Mouse (Mus musculus): ENCODE measurements around the gene Zbtb16. TPM values are rescaled to one million over a fixed set of nuclear protein-coding genes. Genes with fewer than 3 reads are reported as not detected.

The Zbtb16 gene
- total and polyA plus RNA-seq, 3 experiments, result 0.34 to 3.0 (median 0.90) TPM

- no peaks in the 10 kb centered on the region for H3K9me3 ChIP-seq (replicated peaks; ENCODE audit: low read length)
- peaks cover 0 to 11% of the 10 kb centered on the region in 2 experiments; a peak in 3 of 4 replicates for H3K4me1 ChIP-seq (ENCODE audit: control insufficient read depth in 1 of 2, insufficient read depth in 2 of 2)
- DNase-seq (ENCODE audit: extremely low read depth), result no peak
- no peak overlapping the region for H3K27ac ChIP-seq (ENCODE audit: insufficient read depth, low read depth)
- in situ Hi-C loops (cut with MboI; ENCODE audit: low pct_ligation_motif_present, low pct_unique_long_range_greater_than_20kb, low sequenced_read_pairs) (no loop called here), dilution Hi-C loops (cut with MboI; ENCODE audit: extremely low pct_ligation_motif_present, extremely low pct_unique_long_range_greater_than_20kb, low sequenced_read_pairs) (no loop called here)
- H3K36me3 ChIP-seq (replicated peaks in 1 of 2; ENCODE audit: control insufficient read depth in 1 of 2, insufficient read depth in 1 of 2, low read length in 1 of 2), result peaks cover 4 to 6% of the 10 kb centered on the region in 2 experiments
- H3K4me3 ChIP-seq (replicated peaks in 1 of 3; ENCODE audit: low read depth in 2 of 3, low read length in 2 of 3, poor library complexity in 1 of 3), result no peak overlapping the region
- H3K27me3 ChIP-seq (replicated peaks), result no peaks in the 10 kb centered on the region
- no peaks in the 10 kb centered on the region for H3K79me2 ChIP-seq (replicated peaks; ENCODE audit: control insufficient read depth, extremely low read depth, insufficient read depth, poor library complexity, severe bottlenecking)
- TF ChIP-seq JUN (IDR thresholded peaks at IDR 0.05; ENCODE audit: insufficient read depth, low read depth, low read length) (no peak), NELFE (IDR thresholded peaks at IDR 0.05; ENCODE audit: low read depth, low read length) (no peak), POLR2AphosphoS2 (IDR thresholded peaks at IDR 0.05; ENCODE audit: low read depth, low read length) (no peak), ETS1 (conservative IDR thresholded peaks at IDR 0.05; ENCODE audit: low read depth, low read length) (no peak), CHD2 (IDR thresholded peaks at IDR 0.05; ENCODE audit: low read length) (no peak), USF1 (IDR thresholded peaks at IDR 0.05; ENCODE audit: low read depth, low read length) (no peak)
- no peak overlapping the region for H3K4me2 ChIP-seq (ENCODE audit: insufficient read depth, low read depth, poor library complexity, severe bottlenecking)
- H3K9ac ChIP-seq (ENCODE audit: insufficient read depth, low read depth), result no peak overlapping the region
These were observed 68.2 kb downstream of the Zbtb16 start for GRCm38 (mm10) chr9:48767666-48768432.

- no peak for TF ChIP-seq ZC3H11A (IDR thresholded peaks at IDR 0.05; ENCODE audit: low read depth, low read length)
- no peak for TF ChIP-seq TCF12 (IDR thresholded peaks at IDR 0.05; ENCODE audit: low read depth, low read length)
- TF ChIP-seq MXI1 (IDR thresholded peaks at IDR 0.05; ENCODE audit: low read depth, low read length), result no peak
- TF ChIP-seq UBTF (IDR thresholded peaks at IDR 0.05; ENCODE audit: low read depth, low read length), result no peak
- no peak for TF ChIP-seq E2F4 (IDR thresholded peaks at IDR 0.05; ENCODE audit: insufficient replicate concordance, low read depth, low read length)
- TF ChIP-seq NELFE (IDR thresholded peaks at IDR 0.05; ENCODE audit: low read depth, low read length), result no peak
- no peak for TF ChIP-seq CHD2 (IDR thresholded peaks at IDR 0.05; ENCODE audit: low read length)
- TF ChIP-seq MYC (IDR thresholded peaks at IDR 0.05; ENCODE audit: low read depth, low read length), result no peak
- no peak for TF ChIP-seq CHD1 (IDR thresholded peaks at IDR 0.05; ENCODE audit: low read depth, low read length)
- TF ChIP-seq ZMIZ1 (IDR thresholded peaks at IDR 0.05; ENCODE audit: low read depth, low read length), result no peak
- TF ChIP-seq JUN (IDR thresholded peaks at IDR 0.05; ENCODE audit: insufficient read depth, low read depth, low read length), result no peak
- TF ChIP-seq USF2 (conservative IDR thresholded peaks at IDR 0.05; ENCODE audit: low read depth, low read length), result no peak
- TF ChIP-seq PAX5 (IDR thresholded peaks at IDR 0.05; ENCODE audit: low read length), result no peak
- TF ChIP-seq SIN3A (IDR thresholded peaks at IDR 0.05; ENCODE audit: low read length), result no peak
- TF ChIP-seq MAFK (IDR thresholded peaks at IDR 0.05; ENCODE audit: insufficient replicate concordance, low read length), result no peak
- H3K4me2 ChIP-seq (ENCODE audit: insufficient read depth, low read depth, poor library complexity, severe bottlenecking), result no peak overlapping the region
- H3K27ac ChIP-seq (ENCODE audit: insufficient read depth, low read depth), result no peak overlapping the region
- H3K4me1 ChIP-seq (ENCODE audit: control insufficient read depth in 1 of 2, insufficient read depth in 2 of 2), result peaks cover 0 to 22% of the 10 kb centered on the region in 2 experiments; a peak in 3 of 4 replicates
- H3K4me3 ChIP-seq (replicated peaks in 1 of 3; ENCODE audit: low read depth in 2 of 3, low read length in 2 of 3, poor library complexity in 1 of 3), result no peak overlapping the region
- H3K9me3 ChIP-seq (replicated peaks; ENCODE audit: low read length), result no peaks in the 10 kb centered on the region
- H3K9ac ChIP-seq (ENCODE audit: insufficient read depth, low read depth), result no peak overlapping the region
- H3K36me3 ChIP-seq (replicated peaks in 1 of 2; ENCODE audit: control insufficient read depth in 1 of 2, insufficient read depth in 1 of 2, low read length in 1 of 2), result no peaks in the 10 kb centered on the region
- in situ Hi-C loops (cut with MboI; ENCODE audit: low pct_ligation_motif_present, low pct_unique_long_range_greater_than_20kb, low sequenced_read_pairs) (no loop called here), dilution Hi-C loops (cut with MboI; ENCODE audit: extremely low pct_ligation_motif_present, extremely low pct_unique_long_range_greater_than_20kb, low sequenced_read_pairs) (no loop called here)
- H3K79me2 ChIP-seq (replicated peaks; ENCODE audit: control insufficient read depth, extremely low read depth, insufficient read depth, poor library complexity, severe bottlenecking), result no peaks in the 10 kb centered on the region
- no peak for DNase-seq (ENCODE audit: extremely low read depth)
- no peaks in the 10 kb centered on the region for H3K27me3 ChIP-seq (replicated peaks)
These were observed 70.1 kb downstream of the Zbtb16 start for GRCm38 (mm10) chr9:48765927-48766326.
